In the genomic region with DNA sequence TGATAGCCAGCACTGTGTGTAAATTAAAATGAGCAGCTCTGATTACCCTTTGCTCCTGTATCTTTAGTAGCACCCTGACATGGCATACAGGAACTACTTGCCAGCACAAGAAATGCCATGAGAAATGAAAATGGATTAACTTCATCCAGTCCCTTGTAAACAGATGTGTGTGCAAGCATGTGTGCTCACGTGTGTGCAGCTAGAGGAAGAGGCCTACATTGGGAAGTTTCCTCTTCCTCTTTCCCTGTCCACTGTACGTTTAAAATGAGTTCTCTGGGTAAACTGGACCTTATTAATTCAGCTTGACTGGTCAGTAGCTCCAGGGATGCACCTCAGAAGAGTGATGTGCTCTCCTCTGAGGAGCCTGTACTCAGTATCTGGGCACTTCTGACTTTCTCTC, we compare ENCODE assay signal across 34 mouse cellular contexts. TPM values are rescaled to one million over a fixed set of nuclear protein-coding genes. Genes with fewer than 3 reads are reported as not detected.
DNase-seq lines count a peak whose midpoint lies in the region; ATAC-seq and TF ChIP-seq lines count a peak whose summit lies in the region.
"Had no signal": no experiment of that assay in that cellular context is flagged by ENCODE, and none has a peak within 500 bp of the region (broad histone marks: within the 10 kb centered on the region; RNA-seq: fewer than 3 reads in every experiment).

No protein-coding gene starts in this region.

- H3K4me3 ChIP-seq in liver, postnatal 0 days (ENCODE audit: low read depth, low read length): no peak overlapping the region
- H3K4me3 ChIP-seq: embryonic facial prominence, embryonic 10.5 days; embryonic facial prominence, embryonic 13.5 days; erythroblast, embryonic 14.5 days; forebrain, embryonic 12.5 days; forebrain, embryonic 15.5 days; hindbrain, embryonic 12.5 days; hindbrain, embryonic 15.5 days had no signal

- H3K4me2 ChIP-seq in liver, postnatal 0 days (ENCODE audit: low read depth, low read length): no peak overlapping the region
- H3K4me2 ChIP-seq: embryonic facial prominence, embryonic 13.5 days; forebrain, embryonic 12.5 days; forebrain, embryonic 15.5 days; heart, embryonic 11.5 days; hindbrain, embryonic 12.5 days; hindbrain, embryonic 15.5 days had no signal

- ATAC-seq in liver, postnatal 0 days: no peak
- peak; percentile 59 for ATAC-seq in granulocyte monocyte progenitor cell, adult 5-6 weeks (replicated peaks; ENCODE audit: poor library complexity, severe bottlenecking)
- peak; percentile 29; the same call in 1 of the 2 replicates for ATAC-seq in megakaryocyte progenitor cell, adult 5-6 weeks (replicated peaks; ENCODE audit: poor library complexity)
- ATAC-seq: forebrain, embryonic 15.5 days; Patski had no signal

- no peaks in the 10 kb centered on the region for H3K4me1 ChIP-seq in liver, postnatal 0 days (ENCODE audit: insufficient read depth)
- H3K4me1 ChIP-seq: embryonic facial prominence, embryonic 13.5 days; forebrain, embryonic 12.5 days; forebrain, embryonic 15.5 days; hindbrain, embryonic 12.5 days; hindbrain, embryonic 15.5 days had no signal

- H3K36me3 ChIP-seq in liver, postnatal 0 days (replicated peaks; ENCODE audit: insufficient read depth, low read length): peaks cover 20% of the 10 kb centered on the region

- no peaks in the 10 kb centered on the region for H3K27me3 ChIP-seq in liver, postnatal 0 days (ENCODE audit: insufficient read depth, low read length)
- H3K27me3 ChIP-seq: CH12.LX; embryonic facial prominence, embryonic 13.5 days; forebrain, embryonic 12.5 days; forebrain, embryonic 15.5 days; hindbrain, embryonic 12.5 days; hindbrain, embryonic 15.5 days; Patski had no signal

- H3K9ac ChIP-seq in liver, postnatal 0 days (replicated peaks): no peak overlapping the region
- H3K9ac ChIP-seq: embryonic facial prominence, embryonic 13.5 days; forebrain, embryonic 12.5 days; forebrain, embryonic 15.5 days; hindbrain, embryonic 12.5 days; hindbrain, embryonic 15.5 days had no signal

- peak overlapping the region; percentile 39; the same call in 1 of the 2 replicates for H3K27ac ChIP-seq in liver, postnatal 0 days (ENCODE audit: low read depth)
- H3K27ac ChIP-seq: embryonic facial prominence, embryonic 10.5 days; embryonic facial prominence, embryonic 13.5 days; forebrain, embryonic 12.5 days; forebrain, embryonic 15.5 days; hindbrain, embryonic 12.5 days; hindbrain, embryonic 15.5 days had no signal

- TF ChIP-seq CTCF in liver, postnatal 0 days (IDR thresholded peaks at IDR 0.05; ENCODE audit: low read depth): no peak

- H3K9me3 ChIP-seq in liver, postnatal 0 days (ENCODE audit: low read length): no peaks in the 10 kb centered on the region
- H3K9me3 ChIP-seq: embryonic facial prominence, embryonic 10.5 days; embryonic facial prominence, embryonic 13.5 days; forebrain, embryonic 12.5 days; forebrain, embryonic 15.5 days; G1E; hindbrain, embryonic 12.5 days; hindbrain, embryonic 15.5 days had no signal

- 37% methylated on average over 2 of the region's 2 CpGs for WGBS in liver, postnatal 0 days (ENCODE audit: insufficient replicate concordance)

- no peak for TF ChIP-seq EP300 in liver, postnatal 0 days (IDR thresholded peaks at IDR 0.05; ENCODE audit: low read depth)

- no peak for DNase-seq in liver, postnatal 0 days
- no peak for DNase-seq in liver
- DNase-seq in retina, embryonic 14.5 days (ENCODE audit: low spot score): no peak
- DNase-seq in embryo, embryonic 10 days (ENCODE audit: low spot score): no peak
- DNase-seq: adrenal gland, postnatal 10 days; adrenal gland, postnatal 36 days; B cell, adult 2 months; cerebellum, adult 11 months; cerebellum, adult 2 months; cerebellum, adult 9-11 months; cerebellum, postnatal 25 days; embryo, embryonic 11 days; gastrocnemius, postnatal 10 days; gastrocnemius, postnatal 36 days; heart, adult 11 months had no signal

RNA-seq across cellular contexts. Expression of a gene that starts 38.9 kb away (rescaled TPM):
- polyA plus RNA-seq in liver, postnatal 0 days (2015; fragmentation: Nextera tagmentation; extraction: Ambion mirVana): 0.07 TPM in 1 of 2 replicates, not detected in the other
- total RNA-seq in granulocyte monocyte progenitor cell, adult 5-6 weeks (2014; fragmentation: Nextera tagmentation): not detected in 2 replicates
- total RNA-seq in granulocyte monocyte progenitor cell, adult 5-6 weeks (2017): not detected in 2 replicates
- total RNA-seq in megakaryocyte progenitor cell, adult 5-6 weeks (2015): not detected in 2 replicates
- total RNA-seq in megakaryocyte progenitor cell, adult 5-6 weeks (2017): not detected in 2 replicates
- total RNA-seq: adrenal gland, adult 18-20 months; adrenal gland, postnatal 10 days; adrenal gland, postnatal 36 days; CH12.LX; common myeloid progenitor, adult 5-6 weeks; gastrocnemius, adult 18-20 months; gastrocnemius, postnatal 10 days; gastrocnemius, postnatal 36 days; heart, adult 8-10 months; heart, postnatal 25 days; hematopoietic stem cell, adult 5-6 weeks had no signal
- polyA plus RNA-seq: embryonic facial prominence, embryonic 10.5 days; embryonic facial prominence, embryonic 13.5 days; erythroblast, embryonic 14.5 days; forebrain, embryonic 12.5 days; forebrain, embryonic 15.5 days; G1E; hindbrain, embryonic 12.5 days; Patski had no signal
